In the genomic region with DNA sequence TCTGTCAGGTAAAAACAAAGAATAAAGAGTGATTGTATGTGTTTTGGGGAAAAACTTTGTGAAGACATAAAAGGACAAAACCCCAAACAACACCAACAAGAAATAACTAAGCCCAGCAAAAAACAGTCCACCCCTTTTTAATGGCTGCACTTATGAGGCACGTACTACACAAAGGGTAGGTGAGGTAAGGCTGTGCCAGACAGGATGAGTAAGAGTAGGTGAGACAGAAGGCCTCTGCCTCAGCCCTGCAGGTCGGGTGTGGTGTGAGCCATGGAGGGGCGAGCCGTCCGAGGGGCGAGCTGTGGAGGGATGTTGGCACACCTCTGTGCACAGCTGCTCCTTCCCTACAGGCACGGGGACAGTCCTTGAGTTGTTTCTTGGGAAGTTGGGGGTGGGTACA, we compare ENCODE assay signal across 22 mouse cellular contexts.
"Had no signal": no experiment of that assay in that cellular context is flagged by ENCODE, and none has a peak within 500 bp of the region (broad histone marks: within the 10 kb centered on the region; RNA-seq: fewer than 3 reads in every experiment).

No protein-coding gene starts in this region.

- H3K27me3 ChIP-seq: heart, embryonic 13.5 days; heart, embryonic 15.5 days; hindbrain, embryonic 15.5 days; limb, embryonic 13.5 days; limb, embryonic 15.5 days; liver, embryonic 12.5 days had no signal

- H3K27ac ChIP-seq: gastrocnemius, adult 2 months; heart, adult 2 months; heart, embryonic 13.5 days; heart, embryonic 15.5 days; hindbrain, embryonic 15.5 days; hindbrain, postnatal 0 days; layer of hippocampus, adult 2 months; limb, embryonic 13.5 days; limb, embryonic 15.5 days; liver, embryonic 12.5 days; liver, embryonic 14.5 days had no signal

- H3K4me2 ChIP-seq: heart, embryonic 11.5 days; heart, embryonic 13.5 days; heart, embryonic 15.5 days; hindbrain, embryonic 15.5 days; limb, embryonic 13.5 days; limb, embryonic 15.5 days; liver, embryonic 12.5 days had no signal

- DNase-seq: gastrocnemius, adult 2 months; gastrocnemius, postnatal 10 days; gastrocnemius, postnatal 36 days; heart, adult 2 months; heart, postnatal 14 days; heart, postnatal 36 days; kidney, adult 18-20 months; kidney, adult 8-10 months; kidney, postnatal 10 days; kidney, postnatal 25 days; kidney, postnatal 4 days; left cerebral cortex, postnatal 4 days had no signal

- ATAC-seq: hindbrain, postnatal 0 days; liver, embryonic 12.5 days had no signal

- H3K4me3 ChIP-seq: gastrocnemius, adult 2 months; heart, adult 2 months; heart, embryonic 13.5 days; heart, embryonic 15.5 days; hindbrain, embryonic 15.5 days; layer of hippocampus, adult 2 months; limb, embryonic 13.5 days; limb, embryonic 15.5 days; liver, embryonic 12.5 days had no signal

- H3K9me3 ChIP-seq: heart, embryonic 13.5 days; heart, embryonic 15.5 days; hindbrain, embryonic 15.5 days; limb, embryonic 13.5 days; limb, embryonic 15.5 days; liver, embryonic 12.5 days had no signal

- H3K9ac ChIP-seq: heart, embryonic 13.5 days; heart, embryonic 15.5 days; hindbrain, embryonic 15.5 days; limb, embryonic 13.5 days; limb, embryonic 15.5 days; liver, embryonic 12.5 days; liver, embryonic 14.5 days had no signal
